Mouse (Mus musculus) lung, embryonic 16.5 days (tissue): Measurements from ENCODE around the gene Klf16. TPM values are rescaled to one million over a fixed set of nuclear protein-coding genes. Genes with fewer than 3 reads are reported as not detected.

Experiments used
- ATAC-seq: fragments of 200-750 bp; cut with Nextera tagmentation; 2 replicates; pipeline ENCODE4 v1.8.0; 2017; ENCODE audit warnings: low read depth, mild to moderate bottlenecking, moderate library complexity
- H3K27ac ChIP-seq: fragments of 300-500 bp; sonication (generic); 2 replicates; pipeline ENCODE4 v1.5.1; 2014; ENCODE audit warnings: mild to moderate bottlenecking, control low read depth, low read length
- H3K27me3 ChIP-seq: fragments of 300-500 bp; sonication (generic); 2 replicates; pipeline ENCODE4 v1.6.1; 2014; ENCODE audit warnings: low read depth, low read length, mixed read lengths; ENCODE audit not compliant: control insufficient read depth, insufficient read depth
- H3K36me3 ChIP-seq: fragments of 300-500 bp; sonication (generic); 2 replicates; pipeline ENCODE4 v1.6.1; 2014; ENCODE audit warnings: low read length; ENCODE audit not compliant: control insufficient read depth, insufficient read depth
- H3K4me1 ChIP-seq: fragments of 300-500 bp; sonication (generic); replicated peaks from 2 replicates; pipeline ENCODE4 v1.6.1; 2014; ENCODE audit warnings: low read length, mixed read lengths; ENCODE audit not compliant: control insufficient read depth, insufficient read depth
- H3K4me2 ChIP-seq: fragments of 300-500 bp; sonication (generic); 2 replicates; pipeline ENCODE4 v1.6.1; 2014; ENCODE audit warnings: low read depth, low read length, control low read depth
- H3K4me3 ChIP-seq: fragments of 300-500 bp; sonication (generic); 2 replicates; pipeline ENCODE4 v1.5.1; 2014; ENCODE audit warnings: mild to moderate bottlenecking, low read length, control low read depth
- H3K9ac ChIP-seq: fragments of 300-500 bp; sonication (generic); 2 replicates; pipeline ENCODE4 v1.6.1; 2014; ENCODE audit warnings: low read length, control low read depth
- H3K9me3 ChIP-seq: fragments of 300-500 bp; sonication (generic); 2 replicates; pipeline ENCODE4 v1.6.1; 2016; ENCODE audit warnings: low read length; ENCODE audit not compliant: control insufficient read depth
- WGBS: fragments of 180-500 bp; shearing (Covaris S2); extraction: QIAGEN DNeasy Blood & Tissue Kit; methylation state at CpG from one replicate; pipeline ENCODE4 v1.1.7; 2014; 5-methylcytosine and 5-hydroxymethylcytosine counted together
- polyA plus RNA-seq: library from polyadenylated mRNA; unstranded; fragments of >200 nt; fragmentation: Nextera tagmentation; extraction: Ambion mirVana; gene quantifications from 2 replicates; pipeline ENCODE4 v1.2.1, GENCODE M21; 2015

The Klf16 gene
- polyA plus RNA-seq, 1 experiment from 2014 or later = 8.2 TPM

- peaks cover 28% of the 10 kb centered on the region for H3K4me1 ChIP-seq
- H3K9ac ChIP-seq = peak overlapping the region; percentile 57; the same call in 1 of the 2 replicates
- H3K9me3 ChIP-seq = no peaks in the 10 kb centered on the region
- no peak overlapping the region for H3K27ac ChIP-seq
- 80% methylated on average over 10 of the region's 10 CpGs for WGBS
- ATAC-seq = no peak
- H3K4me2 ChIP-seq = peak overlapping the region; percentile 49; the same call in 1 of the 2 replicates
- no peaks in the 10 kb centered on the region for H3K36me3 ChIP-seq
- H3K27me3 ChIP-seq = no peaks in the 10 kb centered on the region
- H3K4me3 ChIP-seq = no peak overlapping the region
Observed at GRCm38 (mm10) chr10:80570419-80570818, 6.7 kb downstream of the Klf16 start.

DNA sequence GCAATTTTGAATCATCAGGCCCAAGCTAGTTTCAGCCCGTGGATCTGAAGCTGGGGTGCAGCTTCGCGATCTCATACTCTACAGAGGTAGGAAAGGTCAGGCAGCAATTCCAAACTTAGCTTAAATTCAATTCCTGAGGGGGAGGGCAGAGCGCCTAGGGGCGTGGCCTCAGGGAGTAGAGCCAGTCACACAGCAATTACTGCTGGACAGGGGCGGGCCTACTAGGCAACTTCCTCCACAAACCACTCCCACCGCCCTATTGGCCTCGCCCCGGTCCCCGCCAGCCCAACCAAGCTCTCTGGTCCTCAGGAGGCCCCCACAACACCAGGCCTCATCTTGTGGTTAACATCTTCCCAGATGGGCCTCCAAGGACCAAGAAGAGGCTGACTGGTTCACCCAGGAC lies 7.5 kb downstream of the Klf16 start:
- peak; percentile 43 for ATAC-seq
- H3K27ac ChIP-seq = no peak overlapping the region
- no peaks in the 10 kb centered on the region for H3K36me3 ChIP-seq
- H3K4me3 ChIP-seq = no peak overlapping the region
- no peaks in the 10 kb centered on the region for H3K27me3 ChIP-seq
- no peaks in the 10 kb centered on the region for H3K9me3 ChIP-seq
- H3K9ac ChIP-seq = no peak overlapping the region
- peaks cover 24% of the 10 kb centered on the region for H3K4me1 ChIP-seq
- no peak overlapping the region; the same call in 1 of the 2 replicates for H3K4me2 ChIP-seq
- 30% methylated on average over 10 of the region's 10 CpGs for WGBS

DNA sequence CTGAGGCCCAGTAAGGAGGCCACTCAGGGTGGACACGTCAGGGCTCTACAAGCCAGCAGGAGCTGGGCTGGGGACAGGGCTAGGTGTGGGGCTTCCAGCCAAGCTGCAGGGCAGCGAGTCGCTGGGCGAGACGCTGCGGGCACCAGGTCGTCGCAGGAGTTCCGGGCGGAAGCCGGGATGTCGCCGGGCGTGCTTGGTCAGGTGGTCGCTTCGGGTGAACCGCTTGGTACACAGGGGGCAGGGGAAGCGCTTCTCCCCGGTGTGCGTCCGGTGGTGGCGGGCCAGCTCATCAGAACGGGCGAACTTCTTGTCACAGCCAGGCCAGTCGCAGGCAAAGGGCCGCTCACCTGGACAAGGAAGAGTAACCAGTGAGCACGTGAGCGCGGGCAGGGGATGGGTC lies 8.2 kb downstream of the Klf16 start:
- H3K4me1 ChIP-seq = peaks cover 17% of the 10 kb centered on the region
- no peak overlapping the region for H3K4me2 ChIP-seq
- no peak for ATAC-seq
- H3K4me3 ChIP-seq = no peak overlapping the region
- H3K9ac ChIP-seq = no peak overlapping the region
- H3K27me3 ChIP-seq = no peaks in the 10 kb centered on the region
- H3K36me3 ChIP-seq = no peaks in the 10 kb centered on the region
- no peaks in the 10 kb centered on the region for H3K9me3 ChIP-seq
- WGBS = 88% methylated on average over 29 of the region's 29 CpGs
- H3K27ac ChIP-seq = no peak overlapping the region

- 29% methylated on average over 17 of the region's 17 CpGs for WGBS
- Histone ChIP-seq H3K27ac (no peak overlapping the region), H3K4me3 (no peak overlapping the region), H3K9ac (no peak overlapping the region), H3K36me3 (no peaks in the 10 kb centered on the region), H3K27me3 (no peaks in the 10 kb centered on the region), H3K9me3 (no peaks in the 10 kb centered on the region), H3K4me2 (no peak overlapping the region), H3K4me1 (peaks cover 14% of the 10 kb centered on the region)
- peak; percentile 22; the same call in 1 of the 2 replicates for ATAC-seq
Observed at GRCm38 (mm10) chr10:80566375-80567092, 10.6 kb downstream of the Klf16 start.

DNA sequence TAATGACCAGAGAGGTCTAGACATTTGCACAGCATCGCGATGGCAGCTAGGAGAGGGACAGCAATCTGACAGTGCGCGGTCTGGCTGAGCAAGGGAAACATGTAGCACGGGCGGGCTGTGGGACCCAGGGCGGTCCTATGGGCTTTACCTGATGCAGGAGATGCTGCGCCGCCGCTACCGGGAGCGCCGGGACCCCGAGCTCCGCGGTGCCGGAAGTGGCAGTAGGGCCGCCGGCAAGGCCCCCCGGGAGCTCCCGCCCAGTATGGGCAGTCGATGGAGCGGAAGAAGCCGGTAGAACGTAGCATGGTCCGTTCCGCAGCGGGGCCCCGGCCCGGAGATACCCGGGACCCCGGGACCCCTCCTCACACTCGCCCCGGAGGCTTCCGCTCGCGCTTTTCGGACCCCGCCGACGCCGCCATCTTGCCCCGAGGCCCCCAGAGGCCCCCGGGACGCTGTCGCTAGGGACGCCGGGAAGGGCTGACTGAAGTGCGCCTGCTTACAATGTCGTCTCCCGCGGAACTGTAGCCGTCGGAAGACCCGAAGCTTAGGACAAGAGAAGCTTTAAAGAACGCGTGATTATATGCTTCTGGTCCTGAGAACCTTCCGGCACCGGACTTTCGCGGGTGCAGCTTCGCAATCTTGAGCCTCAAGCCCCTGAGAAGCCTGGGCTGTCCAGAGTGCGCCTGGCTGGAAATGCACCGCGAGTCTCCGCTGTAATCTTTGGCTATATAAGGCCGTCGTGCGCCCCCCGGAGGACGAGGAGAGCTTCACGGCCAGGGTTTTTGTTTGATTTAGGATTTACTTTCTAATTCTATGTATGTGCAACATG lies 15.8 kb downstream of the Klf16 start, which contains the start of gene Rexo1:
Gene Rexo1, minus strand, starts transcription at position 445 of the 829 bp plus-strand sequence.
- Histone ChIP-seq H3K4me1 (peaks cover 30% of the 10 kb centered on the region), H3K27ac (peak within 1 kb of the TSS; percentile 95), H3K4me3 (peak within 1 kb of the TSS; percentile 98), H3K9ac (peak within 1 kb of the TSS; percentile 98), H3K9me3 (no peaks in the 10 kb centered on the region), H3K4me2 (peak within 1 kb of the TSS; percentile 97), H3K27me3 (no peaks in the 10 kb centered on the region), H3K36me3 (no peaks in the 10 kb centered on the region)
- WGBS = under 1% methylated on average over 72 of the region's 72 CpGs
- peak; percentile 91 for ATAC-seq

DNA sequence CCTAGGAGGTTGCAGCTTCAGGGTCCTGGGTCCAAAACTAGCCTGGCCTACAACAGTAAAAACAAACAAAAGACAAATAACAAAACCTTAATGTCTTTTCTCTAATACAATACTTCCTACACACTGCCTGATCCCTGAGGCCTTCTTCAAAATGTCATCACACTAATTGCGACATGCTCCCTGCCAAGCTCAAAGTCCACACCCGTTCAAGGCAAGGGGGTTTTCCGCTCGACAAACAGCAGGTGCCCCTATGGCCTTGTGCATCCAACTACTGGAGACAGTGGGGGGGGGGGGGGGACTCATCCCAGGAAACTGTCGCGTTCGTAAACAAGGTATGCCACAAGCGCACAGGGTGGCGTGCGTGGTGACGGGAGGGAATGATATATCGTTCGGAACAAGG lies 16.5 kb downstream of the Klf16 start:
- H3K9me3 ChIP-seq = no peaks in the 10 kb centered on the region
- no peaks in the 10 kb centered on the region for H3K27me3 ChIP-seq
- H3K27ac ChIP-seq = peak overlapping the region; percentile 95; the same call in 1 of the 2 replicates
- H3K4me3 ChIP-seq = peak overlapping the region; percentile 98
- WGBS = 1% methylated on average over 13 of the region's 13 CpGs
- H3K9ac ChIP-seq = peak overlapping the region; percentile 98
- H3K4me2 ChIP-seq = peak overlapping the region; percentile 97
- no peaks in the 10 kb centered on the region for H3K36me3 ChIP-seq
- ATAC-seq = no peak
- H3K4me1 ChIP-seq = peaks cover 30% of the 10 kb centered on the region

GRCm38 (mm10) chr10:80559431-80559830 lies 17.7 kb downstream of the Klf16 start:
- H3K4me3 ChIP-seq = no peak overlapping the region
- H3K36me3 ChIP-seq = no peaks in the 10 kb centered on the region
- H3K4me2 ChIP-seq = no peak overlapping the region
- H3K4me1 ChIP-seq = peaks cover 30% of the 10 kb centered on the region
- H3K9ac ChIP-seq = no peak overlapping the region
- 85% methylated on average over 7 of the region's 7 CpGs for WGBS
- no peaks in the 10 kb centered on the region for H3K9me3 ChIP-seq
- no peak for ATAC-seq
- no peak overlapping the region for H3K27ac ChIP-seq
- H3K27me3 ChIP-seq = no peaks in the 10 kb centered on the region

DNA sequence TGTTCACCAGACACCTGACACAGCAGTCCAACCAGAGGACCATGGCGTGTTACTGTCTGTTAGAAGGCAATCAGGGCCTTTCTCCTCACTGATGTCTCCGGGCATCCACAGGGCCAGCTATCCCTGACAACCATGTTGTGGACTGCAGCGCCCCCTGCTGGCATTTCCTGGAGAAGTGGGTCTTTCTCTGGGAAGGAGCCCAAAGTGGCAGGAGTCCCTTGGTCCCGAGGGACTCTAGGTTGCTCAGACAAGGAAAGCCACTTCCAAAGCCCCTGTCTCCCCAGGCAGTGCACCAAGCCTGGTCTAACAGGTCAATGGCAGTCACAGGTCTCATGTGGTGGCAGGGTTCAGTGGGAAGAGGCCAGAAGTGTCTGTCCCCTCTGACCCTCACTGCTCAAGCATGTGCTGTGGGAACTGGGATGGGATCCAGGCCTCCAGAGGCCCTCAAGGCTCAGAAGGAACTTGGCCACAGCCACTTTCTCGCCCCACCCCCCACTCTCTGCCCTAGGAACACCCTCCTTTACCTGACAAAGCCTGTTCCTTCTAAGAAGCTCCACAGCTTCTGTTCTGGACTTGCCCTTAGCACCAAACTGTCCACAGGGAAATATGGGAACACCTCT lies 19.7 kb downstream of the Klf16 start:
- no peak for ATAC-seq
- H3K36me3 ChIP-seq = no peaks in the 10 kb centered on the region
- H3K9me3 ChIP-seq = no peaks in the 10 kb centered on the region
- H3K27me3 ChIP-seq = no peaks in the 10 kb centered on the region
- peak overlapping the region; percentile 39 for H3K9ac ChIP-seq
- H3K27ac ChIP-seq = peak overlapping the region; percentile 25
- H3K4me1 ChIP-seq = peaks cover 30% of the 10 kb centered on the region
- 21% methylated on average over 5 of the region's 5 CpGs for WGBS
- H3K4me3 ChIP-seq = no peak overlapping the region
- 0 out of 2 replicates have a peak overlapping the region, but pooled peaks have one; percentile 2 for H3K4me2 ChIP-seq

- no peak overlapping the region for H3K4me2 ChIP-seq
- WGBS = 86% methylated on average over 6 of the region's 6 CpGs
- no peak for ATAC-seq
- no peak overlapping the region for H3K9ac ChIP-seq
- H3K9me3 ChIP-seq = no peaks in the 10 kb centered on the region
- H3K27me3 ChIP-seq = no peaks in the 10 kb centered on the region
- H3K4me1 ChIP-seq = peaks cover 12% of the 10 kb centered on the region
- H3K36me3 ChIP-seq = peaks cover 16% of the 10 kb centered on the region
- no peak overlapping the region for H3K27ac ChIP-seq
- H3K4me3 ChIP-seq = no peak overlapping the region
Observed at GRCm38 (mm10) chr10:80553997-80554396, 23.1 kb downstream of the Klf16 start.
